Mouse (Mus musculus) lung, postnatal 14 days (tissue): Measurements from ENCODE around the gene Kxd1.

Experiments used
- DNase-seq: peaks from one replicate; pipeline ENCODE4 v3.0.0; 2021

Kxd1 gene

DNA sequence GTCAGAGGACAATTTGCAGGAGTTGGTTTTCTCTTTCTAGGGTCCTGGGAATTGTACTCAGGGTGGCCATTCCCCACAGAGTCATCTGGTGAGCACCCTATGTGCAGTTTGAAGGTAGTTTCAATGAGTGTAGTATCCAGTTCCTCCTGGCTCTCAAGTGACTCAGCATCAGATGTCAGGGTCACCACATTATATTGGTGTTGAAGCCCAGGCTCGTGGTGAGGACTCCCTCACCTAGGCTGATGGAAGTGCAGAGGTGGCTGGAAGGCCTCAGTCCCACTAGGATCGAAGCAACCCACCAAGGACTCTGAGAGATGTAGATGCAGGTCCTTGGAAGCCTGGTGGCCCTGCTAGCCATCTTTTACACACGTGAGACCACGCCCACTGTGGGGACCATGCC, 18.7 kb upstream of the Kxd1 start:
- no peak for DNase-seq

DNA sequence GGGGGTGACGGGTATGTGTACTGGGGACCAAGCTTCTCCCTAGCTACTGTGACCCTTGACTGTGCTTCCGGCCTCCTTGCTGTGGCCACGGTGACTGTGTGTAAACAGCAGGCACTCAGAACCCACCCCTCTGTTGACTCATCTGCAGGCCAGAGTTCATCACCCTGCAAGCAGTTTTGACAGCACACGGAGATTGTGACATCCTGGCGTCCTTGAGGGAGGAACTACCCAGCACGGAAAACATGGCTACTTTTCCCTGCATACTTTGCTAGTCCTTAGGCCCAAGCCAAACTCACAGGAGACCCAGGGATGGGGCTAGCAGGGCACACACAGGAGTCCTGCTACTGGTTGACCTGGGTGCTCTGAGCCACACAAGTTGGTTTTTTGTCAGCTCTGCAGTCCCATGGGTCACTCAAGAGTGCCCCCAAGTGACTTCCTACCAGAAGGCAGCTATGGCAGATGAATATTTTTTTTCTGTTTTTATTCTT, 16.5 kb upstream of the Kxd1 start:
- peak; percentile 56 for DNase-seq

DNA sequence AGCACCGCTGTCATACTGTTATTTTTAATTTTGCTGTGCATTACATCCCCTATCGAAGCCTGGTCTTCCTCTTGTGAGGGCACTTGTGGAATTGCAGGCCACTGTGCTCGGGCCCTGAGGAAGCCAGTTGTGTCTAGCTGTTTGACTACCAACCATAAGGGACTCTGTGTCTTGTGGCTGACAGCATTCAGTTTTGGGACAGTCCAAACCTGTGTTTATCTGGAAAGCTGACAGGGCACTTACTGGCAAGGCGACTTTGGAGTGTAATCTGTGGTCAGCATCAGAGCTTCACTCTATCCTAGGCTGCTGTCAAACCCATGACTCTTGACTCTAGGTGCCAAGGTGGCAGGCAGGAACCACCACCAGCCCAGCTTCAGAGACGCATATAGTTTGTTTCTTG, 13.3 kb upstream of the Kxd1 start:
- no peak for DNase-seq

DNA sequence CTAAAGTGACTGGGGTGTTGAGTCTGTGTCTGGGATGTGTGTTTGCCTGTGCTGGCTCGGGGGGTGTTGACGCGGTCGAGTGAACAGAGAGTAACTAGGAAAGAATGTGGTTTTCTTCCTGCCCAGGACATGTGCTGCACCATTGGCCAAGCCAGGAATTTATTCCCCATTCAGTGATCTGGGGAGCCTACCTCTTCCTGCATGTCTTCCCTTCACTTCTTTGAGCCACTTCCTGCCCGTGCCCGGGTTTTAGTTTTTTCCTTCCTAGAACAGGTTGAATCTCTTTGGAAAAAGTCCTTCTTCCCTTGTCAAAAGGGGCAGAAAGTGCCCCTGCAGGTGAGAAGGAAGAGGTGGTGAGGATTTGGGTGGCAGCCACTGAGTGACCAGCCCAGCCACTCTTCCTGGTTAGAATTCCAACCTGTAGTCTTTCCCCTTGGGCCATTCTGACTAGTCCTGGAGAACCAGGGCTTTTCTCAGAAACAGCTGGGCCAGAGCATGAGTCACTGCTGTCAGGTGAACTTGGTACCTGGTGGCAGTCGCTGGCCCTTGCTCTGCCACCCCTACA, 12.8 kb upstream of the Kxd1 start:
- DNase-seq = no peak

DNA sequence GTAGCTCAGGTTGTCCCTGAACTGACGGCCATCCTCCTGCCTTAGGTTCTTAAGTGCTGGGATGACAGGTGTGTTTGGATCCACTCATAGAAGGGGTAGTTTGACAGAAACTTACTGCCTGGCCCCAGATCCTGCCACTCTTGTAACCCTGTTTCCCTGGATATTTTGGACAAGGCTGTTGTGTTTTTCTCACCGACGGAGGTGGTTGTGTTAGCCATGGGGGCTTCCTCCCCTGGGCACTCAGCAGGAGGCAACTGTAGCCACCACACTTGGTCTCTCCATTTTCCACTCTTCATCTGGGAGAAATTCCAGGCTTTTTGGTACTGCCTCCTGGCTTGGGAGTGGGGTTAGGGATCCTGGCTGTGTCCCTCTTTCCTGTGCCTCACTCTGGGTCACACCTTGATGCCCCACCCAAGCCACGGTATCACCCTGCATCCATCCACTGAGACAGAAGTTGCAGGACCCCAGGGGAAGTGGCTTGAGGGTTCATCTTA, 12.3 kb upstream of the Kxd1 start:
- DNase-seq = no peak

DNA sequence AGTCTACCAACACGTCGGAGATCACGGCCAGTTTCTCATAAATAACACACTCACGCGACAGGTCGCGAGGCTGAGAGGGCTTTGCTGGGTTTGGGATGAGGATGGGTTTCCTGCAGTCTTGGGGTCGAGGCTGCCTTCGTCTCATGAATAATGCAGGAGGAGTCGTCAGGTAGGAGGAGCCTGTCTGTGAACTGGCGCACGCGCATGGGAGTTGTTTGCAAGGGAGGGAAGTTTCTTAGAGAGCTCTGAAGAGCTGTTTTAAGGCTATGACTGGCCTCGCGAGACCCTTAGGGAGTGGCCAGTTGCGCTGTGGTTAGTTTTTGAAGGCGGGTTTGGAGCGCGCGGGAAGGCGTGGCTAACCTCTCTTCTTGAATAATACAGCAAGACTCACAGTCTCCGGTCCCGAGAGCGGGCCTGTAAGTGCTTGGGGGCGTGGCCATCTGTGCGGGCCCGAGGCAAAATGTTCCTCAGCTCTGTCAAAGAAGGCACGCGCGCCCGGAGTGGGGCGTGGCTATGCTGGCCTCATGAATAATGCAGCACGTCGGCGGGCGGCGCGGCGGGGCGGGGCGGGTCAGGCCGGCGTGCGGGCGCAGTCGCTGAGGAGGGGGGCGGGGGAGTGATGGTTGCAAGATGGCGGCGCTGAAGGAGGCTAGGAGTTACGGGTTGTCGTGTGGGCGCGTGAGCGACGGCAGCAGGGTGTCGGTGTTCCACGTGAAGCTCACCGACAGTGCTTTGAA, 11.5 kb upstream of the Kxd1 start, which contains the start of gene Ell:
Gene Ell, plus strand, starts transcription at position 381 of the 737 bp plus-strand sequence.
- DNase-seq = peak; percentile 100

DNA sequence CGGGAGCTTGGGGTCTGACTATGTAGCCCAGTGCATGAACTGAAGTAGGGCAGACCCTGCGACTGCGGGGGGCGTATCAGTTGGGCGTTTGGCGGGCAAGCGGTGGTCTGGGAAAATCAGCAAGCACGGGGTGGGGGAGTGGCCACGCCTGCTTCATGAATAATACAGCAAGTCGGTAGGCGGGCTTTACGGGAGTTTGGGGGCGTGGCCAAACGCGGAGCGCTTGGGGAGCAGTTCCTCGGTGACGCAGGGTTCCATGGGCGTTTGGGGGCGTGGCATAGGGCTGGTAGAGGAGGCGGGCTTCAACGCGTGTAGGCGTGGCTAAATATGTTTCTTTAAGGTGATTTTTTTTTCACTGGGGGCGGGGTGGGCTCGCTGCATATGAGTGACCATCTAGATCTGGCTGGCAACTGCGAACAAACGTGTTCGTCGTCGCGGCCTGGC, 10.9 kb upstream of the Kxd1 start:
- peak; percentile 100 for DNase-seq

DNA sequence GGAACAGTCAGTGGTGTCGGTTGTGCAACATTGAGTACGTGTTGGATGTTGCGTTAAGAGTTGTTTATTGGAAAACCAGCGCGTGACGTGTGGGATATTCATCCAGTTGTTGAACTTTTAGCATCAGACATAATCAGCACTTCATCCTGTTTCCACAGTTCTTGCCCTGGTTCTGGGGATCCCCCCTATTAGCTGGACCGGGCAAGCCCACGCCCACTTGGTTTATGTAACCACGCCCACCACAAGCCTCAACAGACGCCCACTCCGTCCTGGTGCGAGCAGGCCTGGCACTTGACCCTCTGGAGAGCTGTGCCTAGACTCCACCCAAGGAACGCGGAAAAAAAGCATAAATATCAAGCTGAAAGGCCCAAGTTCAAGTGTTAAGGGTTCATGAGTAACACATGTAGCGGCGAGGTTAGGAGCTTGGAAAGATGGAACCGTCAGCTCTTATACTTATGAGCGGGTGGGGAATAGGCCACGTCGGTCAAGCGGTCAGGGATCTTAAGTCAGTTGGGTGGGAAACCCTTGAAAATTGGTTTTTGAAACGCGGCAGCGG, 10.3 kb upstream of the Kxd1 start:
- DNase-seq = peak; percentile 73

DNA sequence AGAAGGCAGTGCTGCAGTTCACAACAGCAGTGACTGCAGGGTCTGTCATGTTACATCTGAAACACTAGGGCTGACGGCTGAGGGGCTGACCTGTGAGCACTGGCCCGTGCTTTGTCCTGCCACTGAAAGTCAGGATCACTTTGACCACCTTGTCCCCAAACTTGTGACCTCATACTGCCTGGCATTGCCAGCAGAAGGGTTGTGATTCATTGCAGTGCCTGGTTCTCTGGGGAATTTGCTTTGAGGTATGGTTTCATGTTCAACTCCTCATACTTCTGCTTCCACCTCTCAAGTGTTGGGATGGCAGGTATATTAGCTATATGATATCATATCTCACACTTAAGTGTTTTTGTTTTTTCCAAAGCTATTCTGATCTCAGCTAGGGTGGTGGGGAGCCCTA, 7.9 kb upstream of the Kxd1 start:
- no peak for DNase-seq

DNA sequence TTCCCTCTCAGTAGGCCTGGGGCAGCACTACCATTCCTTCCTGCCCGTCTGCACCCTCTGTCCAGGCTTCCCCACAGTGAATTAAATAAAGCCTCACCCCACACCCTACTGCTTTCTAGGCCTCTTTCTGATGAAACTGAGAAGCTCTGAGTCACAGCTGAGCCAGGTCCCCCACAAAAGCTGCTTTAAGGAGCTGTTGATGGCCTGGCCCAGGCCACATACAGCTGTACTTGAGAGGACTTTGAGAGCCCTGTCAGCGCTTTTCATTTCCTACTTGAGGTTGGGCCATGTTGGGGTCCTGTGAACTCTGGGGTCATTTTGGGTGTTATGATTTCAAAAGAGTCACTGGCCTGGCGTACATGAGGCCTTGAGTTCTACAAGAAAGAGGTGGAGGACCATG, 7.5 kb upstream of the Kxd1 start:
- no peak for DNase-seq

DNA sequence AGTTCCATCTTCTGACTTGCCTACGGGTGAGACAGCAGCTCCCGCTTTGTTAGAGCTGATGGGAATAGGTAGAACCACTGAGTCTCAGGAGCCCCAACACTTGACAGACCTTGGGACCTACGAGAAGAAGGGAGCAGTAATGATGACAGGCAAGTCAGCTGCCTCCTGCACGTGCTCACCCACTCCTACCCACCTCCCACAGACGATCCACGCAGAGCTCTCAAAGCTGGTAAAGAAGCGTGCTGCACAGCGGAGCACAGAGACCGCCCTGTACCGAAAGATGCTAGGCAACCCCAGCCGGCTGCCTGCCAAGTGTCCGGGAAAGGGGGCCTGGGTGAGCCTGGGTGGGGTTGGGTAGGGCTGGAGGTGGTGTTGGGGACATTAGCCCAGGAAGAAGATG, 6.5 kb upstream of the Kxd1 start:
- no peak for DNase-seq

DNA sequence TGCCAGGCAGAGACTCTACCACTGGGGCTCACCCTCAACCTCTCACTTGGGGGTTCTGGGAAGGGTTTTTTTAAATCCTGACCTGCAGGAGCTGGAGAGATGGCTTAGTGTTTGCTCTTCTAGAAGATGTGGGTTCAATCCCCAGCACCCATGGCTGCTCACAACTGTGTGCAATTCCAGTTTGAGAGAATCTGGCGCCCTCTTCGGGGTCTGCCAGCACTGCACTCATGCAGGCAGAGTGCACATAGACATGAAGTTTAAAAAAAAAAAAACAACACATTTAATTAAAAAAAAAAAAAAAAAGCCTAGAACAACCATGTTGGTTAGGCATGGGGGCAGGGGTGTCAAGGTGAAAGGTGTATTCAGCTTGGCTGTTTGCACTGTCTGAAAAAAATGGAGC, 2.6 kb upstream of the Kxd1 start:
- DNase-seq = no peak

DNA sequence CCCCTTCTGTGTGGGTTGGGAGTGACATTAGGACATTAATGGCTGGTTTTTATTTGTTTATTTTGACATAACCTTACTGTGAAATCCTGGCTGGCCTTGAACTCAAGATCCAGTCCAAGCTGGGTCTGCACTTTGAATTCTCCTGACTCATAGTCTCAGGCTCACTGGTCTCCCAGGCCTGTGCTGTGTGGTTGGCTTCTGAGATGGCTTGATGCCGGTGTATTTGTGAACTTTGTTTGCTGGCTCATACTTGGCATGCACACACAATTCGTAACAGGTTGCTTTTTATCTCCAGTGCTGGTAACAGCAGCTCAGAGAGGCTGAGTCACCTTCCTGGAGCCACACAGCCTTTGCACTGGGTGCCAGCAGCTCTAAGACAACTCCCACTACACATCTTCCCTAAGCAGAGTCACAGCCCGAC, 2.0 kb upstream of the Kxd1 start:
- no peak for DNase-seq

DNA sequence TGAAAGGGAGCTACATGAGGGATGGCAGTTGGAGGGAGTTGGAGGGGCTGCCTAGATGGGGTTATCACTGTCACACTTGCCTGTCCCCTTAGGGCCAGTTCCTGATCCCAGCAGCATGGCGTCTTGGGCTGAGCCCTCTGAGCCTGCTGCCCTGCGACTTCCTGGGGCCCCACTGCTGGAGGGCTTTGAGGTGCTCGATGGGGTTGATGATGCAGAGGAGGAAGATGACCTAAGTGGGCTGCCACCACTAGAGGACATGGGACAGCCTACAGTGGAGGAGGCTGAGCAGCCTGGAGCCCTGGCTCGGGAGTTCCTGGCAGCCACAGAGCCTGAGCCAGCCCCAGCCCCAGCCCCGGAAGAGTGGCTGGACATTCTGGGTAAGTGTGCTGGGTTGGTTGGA, 1.5 kb upstream of the Kxd1 start:
- no peak for DNase-seq

DNA sequence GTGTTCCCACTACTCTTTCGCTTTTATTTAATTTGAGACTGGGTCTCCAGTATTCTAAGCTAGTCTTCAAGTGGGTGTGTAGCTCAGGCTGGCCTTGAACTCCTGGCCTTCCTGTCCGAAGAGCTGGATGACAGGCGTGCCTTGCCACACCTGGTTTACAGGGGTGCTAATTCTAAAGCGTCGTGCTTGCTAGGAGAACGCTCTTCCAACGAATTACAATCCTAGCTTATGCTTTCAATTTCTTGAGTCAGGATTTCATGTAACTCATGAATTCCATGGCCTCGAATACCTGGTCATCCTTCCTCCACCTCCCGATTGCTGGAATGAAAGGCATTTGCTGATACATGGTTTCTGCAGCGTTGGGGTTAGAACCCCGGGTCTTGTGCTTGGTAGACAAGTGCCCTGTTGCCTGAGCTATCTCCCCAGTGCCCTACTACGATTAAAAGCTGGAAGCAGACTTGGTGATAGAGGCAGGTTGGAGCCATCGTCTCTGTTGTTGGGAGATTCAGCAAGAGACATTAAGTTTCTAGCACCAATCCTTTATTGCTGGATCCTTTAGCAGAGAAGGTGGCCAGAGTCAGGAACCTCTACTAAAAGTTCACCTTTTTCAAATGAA, 534 bp upstream of the Kxd1 start:
- no peak for DNase-seq

DNA sequence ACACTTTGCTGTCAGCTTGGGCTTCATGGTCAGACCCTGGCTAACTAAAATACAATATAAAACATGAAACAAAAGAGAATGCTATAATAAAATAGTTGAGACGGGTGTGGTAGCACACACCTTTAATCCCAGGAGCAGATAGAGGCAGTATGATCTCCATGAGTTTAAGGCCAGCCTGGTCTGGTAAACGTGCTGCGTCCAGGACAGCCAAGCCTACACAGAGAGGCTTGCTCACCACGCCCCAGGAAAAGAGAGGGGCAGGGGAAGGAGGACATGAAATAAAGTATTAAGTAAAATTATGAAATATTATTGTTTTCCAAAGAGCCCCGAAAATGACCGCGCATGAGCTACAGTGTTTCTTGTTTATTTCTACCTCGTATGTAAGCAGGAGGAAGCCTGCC, 645 bp downstream of the Kxd1 start:
- DNase-seq = no peak

DNA sequence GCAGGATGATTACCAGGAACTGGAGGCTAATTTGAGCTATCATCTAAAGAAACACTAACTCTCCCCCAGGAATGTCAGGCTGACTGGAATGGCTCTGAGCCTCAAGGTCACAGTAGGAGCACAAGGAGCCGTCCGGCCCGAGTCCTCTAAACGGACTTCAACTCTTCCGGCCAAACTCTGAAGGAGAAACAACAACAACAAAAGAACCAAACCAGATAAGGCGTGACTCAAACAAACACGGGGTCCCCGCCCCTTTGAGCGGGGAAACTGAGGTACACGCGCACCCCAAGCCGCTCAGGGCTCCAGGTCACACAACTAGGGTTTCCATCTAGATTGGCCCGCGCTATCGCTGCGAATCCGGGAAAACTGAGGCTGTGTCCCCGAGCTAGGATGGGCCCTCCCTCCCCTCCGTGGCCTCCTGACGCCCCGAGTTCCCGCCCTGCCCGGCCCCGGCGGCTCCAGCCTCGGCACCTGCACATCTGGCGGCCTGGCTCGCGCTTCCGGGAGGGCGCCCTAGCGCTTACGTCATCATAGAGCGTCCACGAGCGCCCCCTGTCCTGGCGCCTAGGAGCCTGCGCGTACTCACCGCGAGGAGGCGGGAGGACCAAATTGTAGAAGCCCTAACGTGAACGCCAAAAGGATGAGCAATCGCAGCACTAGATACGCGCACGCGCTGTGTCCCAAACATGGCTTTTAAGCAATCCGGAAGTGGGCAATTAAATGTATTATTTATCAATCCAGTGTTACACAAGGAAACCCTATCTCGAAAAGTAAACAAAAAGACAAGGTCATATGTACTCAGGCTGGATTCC, 5.0 kb downstream of the Kxd1 start:
- peak; percentile 96 for DNase-seq

DNA sequence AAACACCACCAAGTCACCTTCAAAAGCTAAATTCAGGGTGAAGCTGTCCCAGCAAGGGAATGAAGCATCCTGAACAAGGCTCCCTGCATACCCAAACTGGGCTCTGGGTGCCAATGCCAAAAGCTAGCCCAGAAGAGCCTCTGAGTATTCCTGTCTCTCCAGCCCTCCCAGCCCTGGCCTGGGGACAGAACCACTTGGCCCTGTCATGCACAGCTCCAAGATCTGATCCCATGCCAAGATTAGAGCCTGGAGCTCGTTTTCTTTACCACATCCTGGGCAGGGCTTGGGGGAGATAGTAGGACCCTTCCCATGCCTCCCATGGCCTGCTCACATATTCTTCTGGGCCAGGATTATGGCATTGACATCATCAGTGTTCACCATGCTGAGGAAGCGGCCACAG, 8.2 kb downstream of the Kxd1 start:
- no peak for DNase-seq

DNA sequence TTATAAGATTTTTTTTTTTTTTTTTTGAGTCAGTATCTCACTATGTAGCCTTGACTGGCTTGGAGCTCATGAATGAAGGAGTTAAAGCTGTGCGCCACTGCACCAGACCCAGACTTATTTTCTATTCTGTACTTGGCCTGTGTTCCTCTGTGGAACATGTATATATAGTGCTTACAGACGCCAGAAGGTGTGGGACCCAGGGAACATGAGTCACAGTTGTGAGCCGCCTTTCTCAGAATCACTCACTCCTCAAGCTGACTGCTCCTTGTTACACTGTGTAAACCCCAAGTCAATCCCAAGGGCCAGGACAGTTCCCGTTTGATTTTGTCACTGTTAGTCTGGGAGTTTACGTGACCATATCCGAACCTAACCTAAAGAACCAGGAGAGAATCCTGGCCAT, 8.7 kb downstream of the Kxd1 start:
- no peak for DNase-seq

DNA sequence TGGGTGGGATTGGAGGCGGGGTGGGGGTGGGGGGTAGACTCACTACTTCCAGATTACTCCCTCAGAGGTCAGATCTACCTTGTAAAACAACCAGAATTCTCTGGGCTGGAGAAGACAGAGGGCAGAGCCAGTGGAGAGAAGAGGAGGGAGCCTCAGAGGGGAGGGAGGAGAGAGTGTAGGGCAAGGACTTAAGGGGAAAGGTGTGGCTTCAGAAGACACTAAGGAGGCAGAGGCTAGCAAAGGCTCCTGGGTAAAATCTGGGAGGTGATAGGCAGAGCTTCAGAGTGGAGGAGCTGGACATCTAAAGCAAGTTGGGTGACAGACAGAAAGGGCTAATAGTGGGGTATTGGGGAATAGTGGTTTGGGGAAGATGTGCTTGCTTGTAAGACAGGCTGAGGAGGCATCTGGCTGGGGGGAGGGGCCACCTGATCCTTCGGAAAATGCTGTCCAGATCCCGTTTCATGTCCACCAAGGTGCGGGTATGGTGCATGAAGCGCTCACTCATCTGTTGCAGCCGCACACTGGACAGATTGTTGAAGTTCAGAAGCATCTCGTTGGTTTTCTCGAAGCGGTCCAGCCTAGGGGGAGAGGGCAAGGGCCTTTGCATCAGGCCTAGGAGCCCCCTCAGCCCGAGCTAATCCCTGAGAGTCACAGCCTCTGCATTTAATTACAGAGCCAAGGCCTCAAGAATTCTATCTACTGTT, 9.7 kb downstream of the Kxd1 start:
- no peak for DNase-seq

DNA sequence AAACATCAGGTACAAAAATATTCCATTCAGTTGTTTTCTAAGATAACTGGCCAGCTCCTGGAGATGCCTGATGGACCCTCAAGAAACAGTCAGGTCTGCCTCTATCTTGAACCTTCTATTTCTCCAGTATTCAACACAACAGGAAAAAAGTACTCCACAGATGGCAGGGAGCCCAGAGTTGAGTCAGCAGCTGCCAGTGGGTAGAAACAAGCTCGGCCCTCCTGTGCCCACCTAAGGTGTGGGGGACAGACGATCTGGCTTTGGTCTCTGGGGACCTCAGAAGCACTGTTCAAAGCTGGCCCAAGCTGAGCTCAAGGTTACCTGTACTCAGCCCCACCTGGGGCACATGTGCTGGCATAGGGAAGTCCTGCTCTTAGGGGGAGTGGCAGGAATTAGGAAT, 14.3 kb downstream of the Kxd1 start:
- no peak for DNase-seq

DNA sequence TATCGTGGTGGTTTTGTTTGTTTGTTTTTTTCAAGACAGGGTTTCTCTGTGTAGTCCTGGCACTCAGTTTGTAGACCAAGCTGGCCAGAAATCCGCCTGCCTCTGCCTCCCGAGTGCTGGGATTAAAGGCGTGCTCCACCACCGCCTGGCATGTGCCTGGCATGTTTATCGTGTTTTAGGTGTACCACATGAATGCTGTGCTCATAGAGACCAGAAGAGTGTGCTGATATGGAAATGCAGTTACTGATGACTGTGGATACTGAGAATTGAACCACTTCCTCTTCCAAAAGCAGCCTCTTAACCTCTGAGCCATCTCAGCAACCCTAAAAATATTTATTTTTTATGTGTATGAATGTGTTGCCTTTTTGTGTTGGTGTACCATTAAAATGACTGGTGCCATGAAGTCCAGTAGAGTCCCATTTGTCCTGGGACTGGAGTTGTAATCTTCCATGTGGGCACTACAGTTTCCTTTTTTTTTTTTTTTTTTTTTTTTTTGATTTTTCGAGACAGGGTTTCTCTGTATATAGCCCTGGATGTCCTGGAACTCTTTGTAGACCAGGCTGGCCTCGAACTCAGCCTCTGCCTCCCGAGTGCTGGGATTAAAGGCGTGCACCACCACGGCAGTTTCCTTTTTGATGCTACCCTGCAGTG, 15.4 kb downstream of the Kxd1 start:
- DNase-seq = no peak
